Mouse (Mus musculus) hindbrain, embryonic 12.5 days (tissue): ENCODE data around the gene Tex19.2. TPM values are rescaled to one million over a fixed set of nuclear protein-coding genes. Genes with fewer than 3 reads are reported as not detected.
"Not testable (repeated sequence)": the region's sequence is repeated elsewhere in the genome, so short reads cannot be mapped to it uniquely, and the experiment has no call there.

Experiments used
- ATAC-seq: fragments of 200-750 bp; cut with Nextera tagmentation; 2 replicates; pipeline ENCODE4 v1.8.0; 2017; ENCODE audit warnings: moderate TSS enrichment; ENCODE audit not compliant: low FRiP score
- H3K27ac ChIP-seq: fragments of 300-500 bp; sonication (generic); 2 replicates; pipeline ENCODE4 v1.5.1; 2016; ENCODE audit warnings: mild to moderate bottlenecking
- H3K27me3 ChIP-seq: fragments of 300-500 bp; sonication (generic); 2 replicates; pipeline ENCODE4 v1.6.1; 2016; ENCODE audit warnings: mild to moderate bottlenecking
- H3K36me3 ChIP-seq: fragments of 300-500 bp; sonication (generic); 2 replicates; pipeline ENCODE4 v1.6.1; 2016; ENCODE audit warnings: mild to moderate bottlenecking
- H3K4me1 ChIP-seq: fragments of 300-500 bp; sonication (generic); 2 replicates; pipeline ENCODE4 v1.6.1; 2016
- H3K4me2 ChIP-seq: fragments of 300-500 bp; sonication (generic); replicated peaks from 2 replicates; pipeline ENCODE4 v1.6.1; 2016; ENCODE audit warnings: mild to moderate bottlenecking
- H3K4me3 ChIP-seq: fragments of 300-500 bp; sonication (generic); 2 replicates; pipeline ENCODE4 v1.5.1; 2016; ENCODE audit warnings: mild to moderate bottlenecking
- H3K9ac ChIP-seq: fragments of 300-500 bp; sonication (generic); 2 replicates; pipeline ENCODE4 v1.6.1; 2016; ENCODE audit warnings: mild to moderate bottlenecking, moderate library complexity
- H3K9me3 ChIP-seq: fragments of 300-500 bp; sonication (generic); replicated peaks from 2 replicates; pipeline ENCODE4 v1.6.1; 2016; ENCODE audit warnings: mild to moderate bottlenecking
- WGBS: fragments of 180-500 bp; shearing (Covaris S2); methylation state at CpG from one replicate; pipeline ENCODE4 v1.1.7; 2016; 5-methylcytosine and 5-hydroxymethylcytosine counted together
- polyA plus RNA-seq: library from polyadenylated mRNA; unstranded; fragments of >200 nt; fragmentation: Nextera tagmentation; extraction: Ambion mirVana; gene quantifications from 2 replicates; pipeline ENCODE4 v1.2.1, GENCODE M21; 2016

The Tex19.2 gene
- polyA plus RNA-seq, 1 experiment from 2014 or later, result not detected

- WGBS, result 81% methylated on average over 3 of the region's 3 CpGs
- no peak overlapping the region for H3K27ac ChIP-seq
- no peak for ATAC-seq
These were observed 36.2 kb downstream of the Tex19.2 start for GRCm38 (mm10) chr11:121082250-121082649.

GRCm38 (mm10) chr11:121081120-121081519, 37.4 kb downstream of the Tex19.2 start, which contains the start of gene Sectm1a:
Gene Sectm1a (minus strand): TSS chr11:121081220.
- no peak within 1 kb of the TSS for H3K4me3 ChIP-seq
- H3K4me1 ChIP-seq, result no peaks in the 10 kb centered on the region
- H3K36me3 ChIP-seq, result no peaks in the 10 kb centered on the region
- no peak within 1 kb of the TSS for H3K4me2 ChIP-seq
- H3K27me3 ChIP-seq, result no peaks in the 10 kb centered on the region; the same call in 1 of the 2 replicates
- no peak for ATAC-seq
- WGBS, result 73% methylated on average over 3 of the region's 3 CpGs
- no peak within 1 kb of the TSS for H3K9ac ChIP-seq
- no peak within 1 kb of the TSS for H3K27ac ChIP-seq
- H3K9me3 ChIP-seq, result no peaks in the 10 kb centered on the region

More at GRCm38 (mm10) chr11:121082250-121082649, 36.2 kb downstream of the Tex19.2 start:
- Histone ChIP-seq H3K4me2 (no peak overlapping the region), H3K27me3 (no peaks in the 10 kb centered on the region; the same call in 1 of the 2 replicates), H3K4me1 (no peaks in the 10 kb centered on the region), H3K9me3 (no peaks in the 10 kb centered on the region), H3K36me3 (no peaks in the 10 kb centered on the region), H3K9ac (no peak overlapping the region), H3K4me3 (no peak overlapping the region)

- Histone ChIP-seq H3K4me1 (no peaks in the 10 kb centered on the region), H3K4me2 (no peak overlapping the region), H3K27ac (no peak overlapping the region), H3K9ac (no peak overlapping the region), H3K27me3 (no peaks in the 10 kb centered on the region; the same call in 1 of the 2 replicates), H3K4me3 (no peak overlapping the region), H3K36me3 (no peaks in the 10 kb centered on the region), H3K9me3 (no peaks in the 10 kb centered on the region)
- WGBS, result 93% methylated on average over 8 of the region's 8 CpGs
- ATAC-seq, result no peak
These were observed 38.1 kb downstream of the Tex19.2 start for GRCm38 (mm10) chr11:121080330-121080729.

- Histone ChIP-seq H3K4me3 (no peak overlapping the region), H3K36me3 (no peaks in the 10 kb centered on the region), H3K4me1 (no peaks in the 10 kb centered on the region), H3K9me3 (no peaks in the 10 kb centered on the region), H3K9ac (no peak overlapping the region), H3K27me3 (no peaks in the 10 kb centered on the region; the same call in 1 of the 2 replicates), H3K27ac (no peak overlapping the region), H3K4me2 (no peak overlapping the region)
- WGBS, result 71% methylated on average over 5 of the region's 5 CpGs
- ATAC-seq, result no peak
These were observed 42.8 kb downstream of the Tex19.2 start for GRCm38 (mm10) chr11:121075655-121076054.

GRCm38 (mm10) chr11:121069662-121070061, 48.8 kb downstream of the Tex19.2 start:
- H3K4me1 ChIP-seq, H3K36me3 ChIP-seq, H3K4me3 ChIP-seq, H3K9me3 ChIP-seq, H3K27ac ChIP-seq, H3K27me3 ChIP-seq, ATAC-seq, H3K9ac ChIP-seq, H3K4me2 ChIP-seq: not testable (repeated sequence)
- 95% methylated on average over 11 of the region's 16 CpGs for WGBS

GRCm38 (mm10) chr11:121067895-121068294, 50.6 kb downstream of the Tex19.2 start:
- no peaks in the 10 kb centered on the region for H3K9me3 ChIP-seq
- no peak overlapping the region for H3K27ac ChIP-seq
- no peak overlapping the region for H3K4me2 ChIP-seq
- H3K9ac ChIP-seq, result no peak overlapping the region
- no peaks in the 10 kb centered on the region for H3K36me3 ChIP-seq
- ATAC-seq, result no peak
- H3K4me1 ChIP-seq, result no peaks in the 10 kb centered on the region
- WGBS, result 98% methylated on average over 2 of the region's 2 CpGs
- H3K27me3 ChIP-seq, result no peaks in the 10 kb centered on the region
- H3K4me3 ChIP-seq, result no peak overlapping the region

Other genes with a start within 250 kb of the Tex19.2 start
- gene Ccdc57, start 185.8 kb downstream of the Tex19.2 start, polyA plus RNA-seq, result 6.0 TPM in 2 replicates
- 43.9 and 45.9 TPM in 2 replicates for gene Slc16a3, start 170.2 kb downstream of the Tex19.2 start, polyA plus RNA-seq
- gene Csnk1d, start 127.3 kb downstream of the Tex19.2 start, polyA plus RNA-seq, result 171 TPM in 2 replicates
- gene Cd7, start 79.3 kb downstream of the Tex19.2 start, polyA plus RNA-seq, result not detected in 2 replicates
- gene Sectm1b, start 55.1 kb downstream of the Tex19.2 start, polyA plus RNA-seq, result not detected in 2 replicates
- not detected in 2 replicates for gene Sectm1a, start 37.5 kb downstream of the Tex19.2 start, polyA plus RNA-seq
- gene Tex19.1, start 27.5 kb upstream of the Tex19.2 start, polyA plus RNA-seq, result not detected in 2 replicates
- 0.32 and 0.35 TPM in 2 replicates for gene Uts2r, start 41.6 kb upstream of the Tex19.2 start, polyA plus RNA-seq
- gene Hexdc, start 85.8 kb upstream of the Tex19.2 start, polyA plus RNA-seq, result 9.6 and 11.7 TPM in 2 replicates
- gene Ogfod3, start 86.0 kb upstream of the Tex19.2 start, polyA plus RNA-seq, result 17.7 and 19.2 TPM in 2 replicates
- gene Cybc1, start 110.6 kb upstream of the Tex19.2 start, polyA plus RNA-seq, result 40.6 and 40.8 TPM in 2 replicates
- gene Narf, start 118.6 kb upstream of the Tex19.2 start, polyA plus RNA-seq, result 86.0 and 87.3 TPM in 2 replicates
- gene Foxk2, start 141.3 kb upstream of the Tex19.2 start, polyA plus RNA-seq, result 10.7 and 11.1 TPM in 2 replicates
- 82.3 and 88.7 TPM in 2 replicates for gene Wdr45b, start 235.8 kb upstream of the Tex19.2 start, polyA plus RNA-seq